Mouse (Mus musculus): ENCODE results near the gene Megf11. TPM values are rescaled to one million over a fixed set of nuclear protein-coding genes. Genes with fewer than 3 reads are reported as not detected.

The Megf11 gene
- polyA plus RNA-seq (2017; shearing (Covaris generic)) = under 1 TPM; 0.33 to 0.45 TPM

GRCm38 (mm10) chr9:64385511-64386465 is at the start of gene Megf11:
Gene Megf11 (plus strand): TSS chr9:64385626.

DNA sequence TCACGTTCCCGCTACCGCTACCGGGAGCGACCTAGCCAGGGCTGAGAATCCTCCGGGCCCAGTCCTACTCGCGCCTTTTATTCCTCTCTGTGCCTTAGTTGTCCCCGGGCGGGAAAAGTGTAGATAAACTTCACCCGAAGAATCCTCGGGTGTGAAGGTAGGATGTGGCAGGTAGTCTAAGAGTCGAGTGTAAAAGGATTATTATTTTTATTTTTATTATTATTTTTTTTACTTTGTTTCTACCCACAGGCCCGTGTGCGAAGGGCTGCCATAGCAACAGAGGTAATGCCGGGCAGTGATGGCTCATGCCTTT is 44.2 kb upstream of the Megf11 start, which contains the start of gene Dis3l:
TSS of gene Dis3l (minus strand) at position 35 of the 313 bp plus-strand sequence.

DNA sequence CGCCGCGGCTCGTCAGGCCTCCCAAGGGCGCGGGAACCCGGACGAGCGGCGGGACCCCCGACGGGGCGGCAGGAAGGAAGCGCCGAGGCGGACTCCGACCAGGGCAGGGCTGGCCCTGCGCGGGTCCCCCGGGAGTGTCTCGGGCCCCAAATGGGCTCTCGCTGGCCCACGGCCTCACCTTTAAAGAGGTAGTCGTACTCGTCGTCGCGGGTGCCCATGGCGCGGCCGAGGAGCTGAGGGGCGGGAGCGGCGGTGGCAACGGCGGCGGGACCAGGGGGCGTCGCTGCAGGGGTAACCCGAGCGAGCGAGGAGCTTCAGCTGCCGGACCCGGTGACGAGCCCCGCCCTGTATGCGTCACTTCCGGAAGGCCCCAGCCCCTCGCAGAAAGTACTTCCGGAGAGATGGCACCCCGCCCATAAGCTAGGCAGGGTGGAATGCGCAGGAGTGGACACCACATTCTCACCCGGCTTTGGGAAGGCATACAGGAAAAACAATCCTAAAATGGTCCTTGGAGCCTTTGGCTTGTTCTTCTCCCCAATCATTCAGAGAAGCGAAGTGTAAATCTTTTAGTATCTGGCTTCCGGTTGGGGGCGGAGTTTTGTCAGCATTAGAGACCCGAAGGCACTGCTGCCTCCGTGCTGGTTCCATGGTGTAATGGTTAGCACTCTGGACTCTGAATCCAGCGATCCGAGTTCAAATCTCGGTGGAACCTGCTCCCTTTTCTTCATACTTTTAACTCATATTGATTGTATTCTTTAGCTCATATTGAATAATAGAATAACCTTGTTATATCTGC is 352.2 kb downstream of the Megf11 start, which contains the start of gene Rab11a:
TSS of gene Rab11a (minus strand) at position 353 of the 796 bp plus-strand sequence.

Other genes with a start within 250 kb of the Megf11 start
- gene Zwilch, start 212.5 kb upstream of the Megf11 start, polyA plus RNA-seq (2017; shearing (Covaris generic)) = 1 to 10 TPM; 3.9 to 5.2 TPM
- gene Rpl4, start 212.3 kb upstream of the Megf11 start, polyA plus RNA-seq (2017; shearing (Covaris generic)) = 1,000 to 10,000 TPM; 1,228 to 2,065 TPM
- 10 to 100 TPM; 54.0 to 64.8 TPM for gene Snapc5, start 206.4 kb upstream of the Megf11 start, polyA plus RNA-seq (2017; shearing (Covaris generic))
- gene Uchl4, start 150.4 kb upstream of the Megf11 start, polyA plus RNA-seq (2017; shearing (Covaris generic)) = 10 to 100 TPM in 1 of 2 experiments, 1 to 10 TPM in 1; 8.5 to 12.2 TPM
- 100 to 1,000 TPM in 1 of 2 experiments, 10 to 100 TPM in 1; 62.7 to 101 TPM for gene Map2k1, start 132.0 kb upstream of the Megf11 start, polyA plus RNA-seq (2017; shearing (Covaris generic))
- gene Tipin, start 104.0 kb upstream of the Megf11 start, polyA plus RNA-seq (2017; shearing (Covaris generic)) = 10 to 100 TPM; 64.1 to 77.4 TPM
- 10 to 100 TPM; 19.4 to 20.2 TPM for gene Dis3l, start 44.3 kb upstream of the Megf11 start, polyA plus RNA-seq (2017; shearing (Covaris generic))

All from activated CD4-positive, CD25-positive, alpha-beta regulatory T cell (primary cell).